Mouse (Mus musculus) embryo, embryonic 11 days (tissue): ENCODE measurements around the gene Mkrn3.

Experiments
- DNase-seq: peaks from one replicate; pipeline ENCODE4 v3.0.0-alpha.2; 2015

Gene Mkrn3

DNA sequence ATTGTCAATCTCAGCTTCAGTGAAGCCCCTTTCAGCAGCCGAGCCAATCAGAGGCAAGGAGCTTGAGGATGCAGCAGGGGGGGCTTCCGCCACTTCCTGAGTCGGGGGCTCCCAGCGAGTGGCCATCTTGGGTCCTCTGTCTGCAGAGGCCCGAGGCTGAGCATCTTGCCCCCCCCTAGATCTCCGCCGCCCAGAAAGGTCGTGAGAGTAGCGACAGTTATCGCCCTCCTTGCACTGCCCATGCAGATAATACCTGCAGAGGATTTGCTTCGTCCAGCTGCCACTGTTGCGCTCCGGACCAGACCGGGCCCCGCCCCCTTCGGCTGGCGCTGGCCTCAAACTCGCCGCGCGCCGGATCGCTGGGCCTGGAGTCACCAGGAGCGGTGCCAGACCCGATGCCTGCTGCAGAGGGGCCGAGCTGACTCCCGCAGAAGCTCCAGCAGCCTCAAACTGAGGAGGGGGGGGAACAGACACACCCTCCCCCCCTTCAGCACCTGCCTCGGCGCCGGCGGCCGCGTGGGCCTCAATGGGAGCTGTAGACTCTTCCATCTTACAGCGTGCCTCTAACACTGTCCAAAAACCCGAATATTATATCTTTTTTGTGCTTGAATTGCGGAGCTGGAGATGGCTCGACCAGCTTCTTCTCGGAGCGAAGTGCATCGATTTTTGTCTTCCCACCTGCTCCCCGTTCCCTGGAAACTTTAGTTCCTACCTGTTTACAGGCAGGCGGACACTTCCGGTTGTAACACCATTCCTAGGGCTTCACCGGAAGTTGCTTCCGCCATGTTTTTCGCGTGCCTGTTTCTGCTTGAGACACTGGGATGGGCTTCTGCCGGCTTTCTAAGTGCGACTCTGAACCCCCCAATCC is at the start of gene Mkrn3:
Mkrn3 (minus strand) TSS at position 647 of the 868 bp plus-strand sequence.
- peak; percentile 90 for DNase-seq

- DNase-seq: peak; percentile 77
Measured at GRCm38 (mm10) chr7:62463878-62464755, 44.2 kb upstream of the Mkrn3 start, which contains the start of gene Peg12. Peg12 (minus strand) TSS chr7:62464510.

- DNase-seq: peak; percentile 54
Measured at GRCm38 (mm10) chr7:62463007-62463877, 43.3 kb upstream of the Mkrn3 start.

GRCm38 (mm10) chr7:62462229-62463006 is 42.5 kb upstream of the Mkrn3 start:
- DNase-seq: peak; percentile 77

GRCm38 (mm10) chr7:62452353-62452752 is 32.4 kb upstream of the Mkrn3 start:
- DNase-seq: peak; percentile 6

DNA sequence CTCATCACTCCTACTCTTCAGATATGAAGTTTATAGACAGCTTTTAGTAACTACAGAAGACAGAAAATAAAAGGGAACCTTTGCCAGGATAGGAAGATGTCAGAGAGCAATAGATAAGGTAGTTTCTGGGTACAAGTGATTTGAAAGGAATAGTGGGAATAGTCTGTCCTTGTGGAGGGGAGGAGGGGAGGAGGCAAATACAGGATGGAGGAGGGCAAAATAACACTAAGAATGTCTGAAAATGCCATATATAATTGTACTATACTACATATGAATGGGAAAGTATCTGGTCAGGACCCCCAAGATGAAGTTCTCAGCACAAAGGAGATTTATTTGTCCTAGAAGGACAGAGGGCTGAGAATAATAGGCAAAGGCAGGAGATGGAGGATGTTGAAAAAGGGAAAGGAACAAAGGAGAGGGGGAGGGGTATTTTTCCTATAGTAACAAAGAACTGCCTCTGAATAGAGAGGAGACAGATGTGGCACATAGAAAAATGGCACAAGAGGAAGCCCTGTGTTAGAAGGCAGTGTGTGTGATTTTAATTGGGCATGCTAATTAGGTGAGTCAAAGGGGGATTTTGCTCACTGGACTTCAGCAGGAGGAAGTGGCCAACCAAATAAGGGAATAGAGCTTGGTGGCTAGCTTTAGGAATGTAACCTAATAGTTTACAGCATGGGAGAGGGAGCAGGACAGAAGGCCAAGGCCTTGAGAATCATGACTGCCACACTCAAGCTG is 25.7 kb upstream of the Mkrn3 start:
- peak; percentile 47 for DNase-seq

- peak; percentile 41 for DNase-seq
Measured at GRCm38 (mm10) chr7:62436394-62436793, 16.5 kb upstream of the Mkrn3 start.

DNA sequence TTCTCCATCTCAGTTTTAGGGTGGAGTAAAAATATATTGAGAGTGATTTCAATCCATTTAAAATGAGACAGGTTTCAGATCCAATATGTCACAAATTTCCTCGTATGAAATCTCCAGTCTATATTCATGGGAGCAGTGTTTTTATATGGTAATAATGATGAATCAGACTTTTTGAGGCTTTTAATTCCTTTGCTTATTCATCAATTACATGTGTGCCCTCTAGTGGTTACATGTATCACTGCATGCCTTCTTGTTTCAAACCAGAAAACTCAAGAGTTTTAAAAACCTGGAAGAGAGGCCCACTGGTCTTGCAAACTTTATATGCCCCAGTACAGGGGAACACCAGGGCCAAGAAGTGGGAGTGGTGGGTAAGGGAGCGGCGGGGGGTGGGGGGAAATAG is 13.3 kb upstream of the Mkrn3 start:
- DNase-seq: peak; percentile 36

GRCm38 (mm10) chr7:62428337-62428736 is 8.4 kb upstream of the Mkrn3 start:
- DNase-seq: peak; percentile 48

DNA sequence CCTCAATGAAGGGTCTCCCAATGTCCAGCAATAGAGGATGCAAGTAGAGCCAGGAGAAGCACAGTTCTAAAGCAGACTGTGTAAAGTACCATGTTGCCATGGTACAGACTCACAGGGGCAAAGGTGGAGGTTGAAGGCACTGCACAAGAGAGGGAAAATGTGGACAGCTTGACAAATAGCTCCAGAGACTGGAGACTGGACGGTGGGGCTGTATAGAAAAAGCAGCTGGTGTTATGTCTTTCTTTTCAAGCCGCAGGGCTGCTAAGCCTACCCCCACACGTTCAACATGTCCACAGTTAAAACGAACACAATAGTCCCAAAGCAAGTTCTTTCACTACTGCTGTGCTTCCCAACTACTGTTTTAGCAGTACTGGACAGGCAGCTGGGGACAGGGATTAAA is 3.3 kb upstream of the Mkrn3 start:
- peak; percentile 62 for DNase-seq

DNA sequence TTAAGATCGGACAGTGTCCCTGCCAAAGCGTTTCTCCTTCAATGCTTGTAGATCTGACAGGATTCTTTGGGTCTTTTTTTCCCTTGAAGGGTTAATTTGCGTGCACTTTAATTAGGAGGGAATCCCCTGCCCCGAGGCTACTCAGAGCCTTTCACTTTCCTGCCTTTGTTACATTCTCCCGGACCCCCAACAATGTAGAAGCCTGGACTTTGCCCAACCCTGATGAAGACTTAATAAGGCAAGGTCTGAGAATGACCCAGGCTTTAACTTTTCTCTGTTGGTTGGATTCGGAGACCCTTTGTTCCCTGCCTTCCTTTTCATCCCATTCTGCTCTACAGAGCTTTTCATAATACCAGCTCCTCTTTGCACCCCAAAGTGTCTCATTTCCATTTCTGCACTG is 627 bp upstream of the Mkrn3 start:
- DNase-seq: peak; percentile 61

GRCm38 (mm10) chr7:62419105-62419492 is 840 bp downstream of the Mkrn3 start:
- no peak for DNase-seq

- no peak for DNase-seq
Measured at GRCm38 (mm10) chr7:62418346-62418745, 1.6 kb downstream of the Mkrn3 start.

GRCm38 (mm10) chr7:62416173-62416572 is 3.8 kb downstream of the Mkrn3 start:
- peak; percentile 58 for DNase-seq

DNA sequence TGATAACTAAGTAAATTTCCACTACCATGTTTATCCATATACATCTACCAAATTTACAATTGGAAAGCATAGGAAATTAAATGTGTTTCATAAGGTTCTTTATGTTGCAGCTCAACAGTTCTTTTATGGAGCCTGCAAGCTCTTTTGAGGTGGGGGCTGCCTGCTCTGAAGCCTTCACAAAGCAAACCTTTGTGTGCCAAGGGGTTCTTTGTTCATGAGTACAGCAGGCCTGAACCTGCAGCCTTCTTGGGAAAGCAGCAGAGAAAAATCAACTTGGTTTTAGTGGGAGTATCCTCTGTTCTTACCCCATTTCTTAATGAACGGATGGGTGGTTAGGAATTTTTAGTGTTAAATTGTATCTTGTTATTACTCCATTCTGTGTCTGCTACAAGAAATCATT is 4.7 kb downstream of the Mkrn3 start:
- peak; percentile 40 for DNase-seq

DNA sequence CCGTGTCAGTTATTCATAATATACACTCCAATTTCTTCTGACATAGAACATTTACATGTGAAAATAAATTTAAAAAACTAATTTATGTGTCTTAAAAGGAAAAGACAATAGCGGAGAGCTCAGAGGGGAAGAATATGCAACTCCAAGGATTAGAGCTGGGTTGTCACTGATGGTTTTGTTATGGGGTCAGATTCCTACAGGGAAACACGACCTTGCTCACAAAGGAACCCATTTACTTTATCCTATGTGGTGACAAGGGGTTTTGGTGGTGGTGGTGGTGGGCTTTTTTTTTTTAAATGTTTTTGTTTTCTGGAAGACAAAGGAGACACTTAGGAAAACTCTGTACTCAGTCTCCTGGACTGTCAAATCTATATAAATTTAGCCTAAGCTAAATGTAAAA is 12.1 kb downstream of the Mkrn3 start:
- DNase-seq: no peak

DNA sequence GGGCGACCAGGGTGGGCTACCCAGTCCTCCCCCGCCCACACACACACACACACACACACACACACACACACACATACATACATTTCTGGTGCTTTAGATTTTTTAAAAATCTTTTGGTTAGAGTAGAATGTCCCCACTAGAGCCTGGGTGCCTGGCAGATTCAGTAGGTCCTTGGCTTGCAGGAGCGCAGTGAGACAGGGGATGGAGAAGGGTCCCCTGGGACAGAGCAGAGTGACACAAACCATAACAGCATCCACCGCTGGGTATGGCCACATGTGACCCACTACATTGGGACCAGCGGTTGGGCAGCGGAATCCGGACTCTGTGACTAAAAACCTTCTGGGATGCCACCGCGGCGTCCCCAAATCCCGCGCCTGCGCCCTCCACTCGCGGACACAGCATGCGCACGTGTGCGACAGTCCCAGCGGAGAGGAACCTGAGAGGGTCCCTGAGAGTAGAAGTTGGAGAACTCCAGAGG is 13.3 kb downstream of the Mkrn3 start:
- DNase-seq: peak; percentile 74

DNA sequence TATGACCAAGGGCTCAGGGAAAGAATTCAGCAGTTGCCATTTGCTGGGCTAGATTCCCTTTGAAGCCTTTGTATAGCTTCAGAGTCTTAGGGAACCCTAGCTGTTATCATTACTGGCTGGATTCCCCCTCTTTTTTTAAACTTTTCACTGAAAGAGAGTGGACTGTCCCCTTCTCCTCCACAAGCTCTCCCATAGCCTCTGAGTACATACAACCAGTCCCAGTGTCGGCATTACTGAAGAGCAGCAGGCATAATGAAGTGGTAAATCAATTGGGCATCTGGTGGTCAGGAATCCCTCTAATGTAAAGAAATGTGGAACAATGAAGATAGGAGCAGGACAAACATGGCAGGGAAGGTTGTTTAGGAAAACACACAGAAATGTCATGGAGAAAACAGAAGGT is 27.7 kb downstream of the Mkrn3 start:
- no peak for DNase-seq

DNA sequence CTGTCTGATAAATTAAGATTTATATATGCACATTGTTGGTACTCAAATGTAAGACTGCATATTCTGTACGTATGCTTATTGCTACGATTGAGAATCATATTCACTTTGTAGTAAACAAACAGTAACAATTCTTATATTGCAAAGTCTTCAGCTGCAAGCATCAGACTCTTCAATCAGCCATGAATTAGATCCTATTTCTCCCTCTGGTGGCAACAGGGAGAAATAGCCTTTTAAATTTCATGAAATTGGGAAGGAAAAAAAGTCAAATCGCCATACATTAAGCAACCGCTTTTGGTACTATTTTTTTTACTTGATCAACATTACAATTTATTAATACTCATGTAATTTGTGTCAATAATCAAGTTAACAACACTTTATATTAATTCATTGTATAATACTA is 31.6 kb downstream of the Mkrn3 start:
- no peak for DNase-seq

DNA sequence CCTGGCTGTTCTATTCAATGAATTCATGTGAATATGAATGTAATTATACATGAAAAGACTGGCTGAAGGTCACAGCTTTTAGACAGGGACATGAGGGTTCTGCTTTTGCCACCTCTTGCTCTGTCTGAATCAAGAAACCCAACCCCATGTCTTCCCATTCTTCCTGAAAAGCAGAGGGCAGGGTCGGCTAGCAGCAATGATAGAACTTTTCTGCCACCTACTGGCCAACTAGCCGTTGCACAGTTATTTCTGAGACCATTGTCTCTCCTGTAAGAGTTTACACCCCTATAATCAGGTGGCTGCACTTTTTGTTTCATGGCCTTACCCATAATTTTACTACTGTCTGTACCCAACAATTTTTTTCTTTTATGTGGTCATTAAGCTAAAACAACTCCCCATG is 37.5 kb downstream of the Mkrn3 start:
- DNase-seq: peak; percentile 63

GRCm38 (mm10) chr7:62378529-62378928 is 41.4 kb downstream of the Mkrn3 start:
- no peak for DNase-seq
